Mouse (Mus musculus): ENCODE measurements around the gene Optn. TPM values are rescaled to one million over a fixed set of nuclear protein-coding genes. Genes with fewer than 3 reads are reported as not detected.
A peak's percentile ranks its signal among the peaks of the same experiment; 100 is the strongest.

Gene Optn
- polyA plus RNA-seq, 1 experiment from 2014 or later, result 2.3 TPM

- Histone ChIP-seq H3K27me3 (ENCODE audit: poor library complexity, severe bottlenecking) (no peaks in the 10 kb centered on the region), H3K4me1 (peaks cover 5% of the 10 kb centered on the region; the same call in 1 of the 2 replicates), H3K36me3 (replicated peaks) (peaks cover 33% of the 10 kb centered on the region), H3K27ac (no peak overlapping the region), H3K4me3 (no peak overlapping the region), H3K9me3 (no peaks in the 10 kb centered on the region)
- DNase-seq (ENCODE audit: extremely low spot score, low spot score), result no peak
- WGBS, result 87% methylated on average over 8 of the region's 8 CpGs
Measured at GRCm38 (mm10) chr2:4987388-4988180, 76.3 kb downstream of the Optn start.

- H3K27ac ChIP-seq, result no peak overlapping the region
- no peaks in the 10 kb centered on the region for H3K9me3 ChIP-seq
- WGBS, result 92% methylated on average over 4 of the region's 4 CpGs
- H3K27me3 ChIP-seq (ENCODE audit: poor library complexity, severe bottlenecking), result no peaks in the 10 kb centered on the region
- no peak overlapping the region for H3K4me3 ChIP-seq
- no peak for DNase-seq (ENCODE audit: extremely low spot score, low spot score)
- peaks cover 5% of the 10 kb centered on the region; the same call in 1 of the 2 replicates for H3K4me1 ChIP-seq
- peaks cover 26% of the 10 kb centered on the region for H3K36me3 ChIP-seq (replicated peaks)
Measured at GRCm38 (mm10) chr2:4986798-4987197, 77.1 kb downstream of the Optn start.

GRCm38 (mm10) chr2:4985000-4985399 lies 78.9 kb downstream of the Optn start:
- DNase-seq (ENCODE audit: extremely low spot score, low spot score), result no peak
- H3K27me3 ChIP-seq (ENCODE audit: poor library complexity, severe bottlenecking), result no peaks in the 10 kb centered on the region
- no peak overlapping the region for H3K27ac ChIP-seq
- peaks cover 5% of the 10 kb centered on the region; the same call in 1 of the 2 replicates for H3K4me1 ChIP-seq
- 80% methylated on average over 6 of the region's 6 CpGs for WGBS
- peaks cover 9% of the 10 kb centered on the region for H3K36me3 ChIP-seq (replicated peaks)
- no peaks in the 10 kb centered on the region for H3K9me3 ChIP-seq
- no peak overlapping the region for H3K4me3 ChIP-seq

GRCm38 (mm10) chr2:4983987-4984386 lies 79.9 kb downstream of the Optn start:
- no peak overlapping the region for H3K4me3 ChIP-seq
- no peak overlapping the region for H3K27ac ChIP-seq
- H3K36me3 ChIP-seq (replicated peaks), result peaks cover 3% of the 10 kb centered on the region; the same call in 1 of the 2 replicates
- peaks cover 5% of the 10 kb centered on the region; the same call in 1 of the 2 replicates for H3K4me1 ChIP-seq
- DNase-seq (ENCODE audit: extremely low spot score, low spot score), result no peak
- H3K9me3 ChIP-seq, result no peaks in the 10 kb centered on the region
- WGBS, result 19% methylated on average over 5 of the region's 5 CpGs
- no peaks in the 10 kb centered on the region for H3K27me3 ChIP-seq (ENCODE audit: poor library complexity, severe bottlenecking)

GRCm38 (mm10) chr2:4978091-4978490 lies 85.8 kb downstream of the Optn start:
- Histone ChIP-seq H3K27me3 (ENCODE audit: poor library complexity, severe bottlenecking) (no peaks in the 10 kb centered on the region), H3K27ac (0 out of 2 replicates have a peak overlapping the region, but pooled peaks have one; percentile 4), H3K36me3 (replicated peaks) (no peaks in the 10 kb centered on the region), H3K4me3 (no peak overlapping the region), H3K4me1 (peaks cover 15% of the 10 kb centered on the region), H3K9me3 (no peaks in the 10 kb centered on the region)
- DNase-seq (ENCODE audit: extremely low spot score, low spot score), result no peak
- 16% methylated on average over 8 of the region's 8 CpGs for WGBS

GRCm38 (mm10) chr2:4975807-4976206 lies 88.0 kb downstream of the Optn start, which contains the start of gene Ucma:
Gene Ucma, plus strand, starts transcription at chr2:4976122.
- Histone ChIP-seq H3K4me1 (peaks cover 15% of the 10 kb centered on the region), H3K27ac (no peak within 1 kb of the TSS), H3K36me3 (replicated peaks) (no peaks in the 10 kb centered on the region), H3K9me3 (no peaks in the 10 kb centered on the region), H3K27me3 (ENCODE audit: poor library complexity, severe bottlenecking) (no peaks in the 10 kb centered on the region), H3K4me3 (no peak within 1 kb of the TSS)
- no peak for DNase-seq (ENCODE audit: extremely low spot score, low spot score)
- 82% methylated on average over 5 of the region's 5 CpGs for WGBS

Other genes with a start within 250 kb of the Optn start
- gene Sephs1, start 182.5 kb downstream of the Optn start, polyA plus RNA-seq (2016; fragmentation: Nextera tagmentation; extraction: Ambion mirVana), result 126 and 130 TPM in 2 replicates
- gene Phyh, start 145.0 kb downstream of the Optn start, polyA plus RNA-seq (2016; fragmentation: Nextera tagmentation; extraction: Ambion mirVana), result 37.0 and 37.3 TPM in 2 replicates
- 0.26 TPM in 1 of 2 replicates, not detected in the other for gene Ucma, start 87.9 kb downstream of the Optn start, polyA plus RNA-seq (2016; fragmentation: Nextera tagmentation; extraction: Ambion mirVana)
- 82.7 and 87.4 TPM in 2 replicates for gene Mcm10, start 51.3 kb downstream of the Optn start, polyA plus RNA-seq (2016; fragmentation: Nextera tagmentation; extraction: Ambion mirVana)
- gene Ccdc3, start 73.7 kb upstream of the Optn start, polyA plus RNA-seq (2016; fragmentation: Nextera tagmentation; extraction: Ambion mirVana), result 0.92 and 1.8 TPM in 2 replicates